Mouse (Mus musculus): ENCODE data around the gene Bet1. TPM values are rescaled to one million over a fixed set of nuclear protein-coding genes. Genes with fewer than 3 reads are reported as not detected.

Gene Bet1
- polyA plus RNA-seq (2012): 21.1 and 28.4 TPM in 2 replicates

DNA sequence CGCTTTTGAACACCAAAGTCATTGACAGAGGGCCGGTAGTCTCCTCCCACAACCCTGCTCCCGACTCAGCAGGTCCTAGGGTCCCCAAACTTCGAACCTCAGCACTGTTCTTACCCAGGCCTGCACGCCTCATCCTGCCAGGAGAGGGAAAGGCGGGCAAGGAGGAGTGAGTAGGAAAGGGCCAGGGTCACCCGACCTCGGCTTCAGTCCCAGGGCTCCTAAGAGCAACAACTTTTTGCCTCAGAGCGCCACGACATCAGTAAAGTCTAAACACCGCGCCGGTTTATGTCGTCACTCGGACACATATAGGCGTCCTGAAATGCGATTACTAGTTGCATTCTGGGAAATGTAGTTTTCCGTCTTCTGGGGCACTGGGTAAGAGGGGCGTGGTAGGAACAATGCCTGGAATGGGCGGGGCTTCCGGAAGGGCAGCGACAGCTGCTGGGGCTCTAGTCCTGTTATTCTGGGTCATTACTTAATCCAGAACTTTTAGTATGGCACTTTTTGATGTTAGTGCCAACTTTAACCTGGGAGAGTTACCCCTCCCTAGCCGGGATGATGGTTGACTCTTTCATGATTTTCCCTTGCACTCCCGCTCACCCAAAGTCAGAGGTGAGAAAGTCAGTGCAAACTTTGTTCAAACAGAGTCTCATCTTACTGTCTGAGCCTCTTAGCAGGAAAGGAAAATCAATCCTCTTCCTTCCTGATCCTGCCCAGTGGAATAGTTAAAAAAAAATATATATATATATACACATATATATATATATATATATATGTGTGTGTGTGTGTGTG, at the start of gene Bet1:
Gene Bet1, minus strand, starts transcription at position 310 of the 792 bp plus-strand sequence.
- TF ChIP-seq GATA1 (IDR thresholded peaks at IDR 0.05; ENCODE audit: low read length): no peak

- no peak for TF ChIP-seq GATA1 (IDR thresholded peaks at IDR 0.05; ENCODE audit: low read length)
Observed at GRCm38 (mm10) chr6:4132239-4132638, 45.5 kb upstream of the Bet1 start.

GRCm38 (mm10) chr6:4131149-4131548, 44.4 kb upstream of the Bet1 start:
- no peak for TF ChIP-seq GATA1 (IDR thresholded peaks at IDR 0.05; ENCODE audit: low read length)

GRCm38 (mm10) chr6:4118611-4119010, 31.8 kb upstream of the Bet1 start:
- no peak for TF ChIP-seq GATA1 (IDR thresholded peaks at IDR 0.05; ENCODE audit: low read length)

DNA sequence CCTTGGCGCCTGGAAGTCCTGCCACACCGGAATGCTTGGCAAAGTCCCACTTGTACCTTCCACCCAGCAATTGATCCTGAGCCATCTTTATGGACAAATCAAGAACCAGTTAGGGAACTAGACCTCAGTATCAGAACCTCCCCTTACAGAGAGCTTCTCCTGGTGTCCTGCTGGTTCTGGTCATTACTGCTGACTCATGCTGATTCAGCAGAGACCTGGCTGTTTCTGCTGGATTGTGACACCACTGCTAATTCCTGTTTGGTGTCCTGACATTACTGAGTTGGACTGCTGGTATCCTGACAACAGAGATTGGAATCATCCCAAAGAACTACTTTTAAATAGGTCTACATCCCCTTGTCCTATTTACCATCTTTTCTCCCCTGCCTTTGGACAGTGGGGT, 3.7 kb upstream of the Bet1 start:
- TF ChIP-seq GATA1 (IDR thresholded peaks at IDR 0.05; ENCODE audit: low read length): no peak

- TF ChIP-seq GATA1 (IDR thresholded peaks at IDR 0.05; ENCODE audit: low read length): no peak
Observed at GRCm38 (mm10) chr6:4072281-4072680, 14.5 kb downstream of the Bet1 start.

DNA sequence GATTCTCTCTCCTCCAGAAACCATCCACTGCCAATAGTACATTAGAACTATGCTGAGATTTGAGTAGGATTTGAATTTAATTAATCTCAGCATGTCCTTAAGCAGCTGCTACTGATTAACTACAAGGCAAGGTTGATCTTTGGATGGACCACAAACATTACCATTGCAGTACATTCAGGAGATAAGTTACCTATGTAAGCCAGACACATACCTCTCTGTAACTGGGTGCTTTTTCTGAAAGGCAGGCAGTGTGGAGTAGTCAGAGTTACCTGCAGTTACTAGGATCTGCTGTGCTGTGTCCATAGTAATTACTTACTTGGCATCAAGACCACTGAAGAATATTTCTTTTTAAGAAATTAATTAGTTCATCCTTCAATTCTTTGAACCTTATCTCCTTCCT, 17.1 kb downstream of the Bet1 start:
- no peak for TF ChIP-seq GATA1 (IDR thresholded peaks at IDR 0.05; ENCODE audit: low read length)

DNA sequence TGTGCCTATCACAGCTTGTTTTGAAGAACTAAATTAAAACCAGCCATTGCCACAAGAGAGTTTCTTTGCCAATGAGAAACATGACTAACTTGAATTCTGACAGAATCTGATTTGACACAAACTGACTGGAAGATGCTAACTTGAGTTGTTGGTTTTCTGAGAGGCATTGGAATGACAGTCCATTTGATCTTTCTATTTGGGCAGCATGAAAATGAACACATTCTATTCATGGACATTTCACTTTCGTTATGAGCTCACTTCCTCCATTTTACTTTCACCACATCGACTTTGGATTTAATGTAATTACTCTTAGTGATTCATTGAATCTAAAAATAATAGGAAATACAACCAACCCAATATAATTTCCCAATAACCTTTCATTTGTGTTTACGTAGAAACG, 32.4 kb downstream of the Bet1 start:
- TF ChIP-seq GATA1 (IDR thresholded peaks at IDR 0.05; ENCODE audit: low read length): no peak

DNA sequence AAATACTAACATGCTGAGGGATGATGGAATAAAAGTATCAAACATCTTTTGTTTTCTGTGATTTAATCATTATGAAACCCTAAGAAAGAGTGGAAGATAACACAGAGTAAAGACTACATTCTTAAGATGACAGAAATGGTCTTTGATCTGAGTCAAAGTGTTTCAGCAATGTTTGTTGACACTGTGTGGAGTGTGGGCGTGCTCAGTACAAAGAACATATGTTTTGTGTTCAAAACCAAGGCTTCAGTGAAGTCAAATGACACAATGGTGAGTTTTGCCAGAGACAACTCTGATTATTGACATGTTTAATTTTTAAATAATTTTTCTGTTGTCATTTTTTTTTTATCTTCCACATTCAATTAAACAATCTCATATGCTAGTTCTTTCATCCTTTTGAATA, 33.9 kb downstream of the Bet1 start:
- TF ChIP-seq GATA1 (IDR thresholded peaks at IDR 0.05; ENCODE audit: low read length): no peak

- no peak for TF ChIP-seq GATA1 (IDR thresholded peaks at IDR 0.05; ENCODE audit: low read length)
Observed at GRCm38 (mm10) chr6:4047200-4047599, 39.6 kb downstream of the Bet1 start.

GRCm38 (mm10) chr6:4041821-4042220, 45.0 kb downstream of the Bet1 start:
- no peak for TF ChIP-seq GATA1 (IDR thresholded peaks at IDR 0.05; ENCODE audit: low read length)

DNA sequence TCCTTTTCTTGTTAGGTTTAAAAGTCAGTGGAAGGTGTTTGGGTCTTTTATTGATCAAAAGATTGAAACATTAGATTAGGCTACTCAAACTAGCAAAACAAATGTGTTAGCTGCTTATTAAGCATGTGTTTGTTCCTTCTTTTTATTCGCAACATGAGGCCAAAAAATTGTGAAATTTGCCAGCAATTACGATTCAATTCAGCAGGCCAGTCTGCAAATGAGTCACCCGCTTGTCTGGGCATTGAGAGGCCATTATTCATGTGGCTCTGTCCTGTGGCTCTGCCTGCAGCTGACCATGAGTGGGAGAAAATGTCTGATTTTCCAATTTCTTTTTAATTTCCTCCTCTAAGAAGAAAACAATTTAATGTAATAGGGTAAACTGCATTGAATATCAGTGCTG, 55.8 kb downstream of the Bet1 start:
- no peak for TF ChIP-seq GATA1 (IDR thresholded peaks at IDR 0.05; ENCODE audit: low read length)

Other genes starting within 250 kb of the Bet1 start
- not detected in 2 replicates for gene Tfpi2, start 98.1 kb downstream of the Bet1 start, polyA plus RNA-seq (2012)
- not detected in 2 replicates for gene Gngt1, start 93.2 kb downstream of the Bet1 start, polyA plus RNA-seq (2012)
- not detected in 2 replicates for gene Gng11, start 83.1 kb downstream of the Bet1 start, polyA plus RNA-seq (2012)